Mouse (Mus musculus) C2C12 (cell line): ENCODE data around the gene Ly6g6d.

Source experiments
- CEBPB ChIP-seq: IDR thresholded peaks from one replicate; pipeline ENCODE4 v1.6.1; 2011; ENCODE audit warnings: low read depth, mild to moderate bottlenecking, control low read depth, moderate library complexity
- CTCF ChIP-seq: IDR thresholded peaks from one replicate; pipeline ENCODE4 v1.5.1; 2011; ENCODE audit not compliant: control insufficient read depth, insufficient read depth, insufficient read length
- FOSL1 ChIP-seq: IDR thresholded peaks from one replicate; pipeline ENCODE4 v1.8.0; 2011; ENCODE audit warnings: mild to moderate bottlenecking, low read length; ENCODE audit not compliant: poor library complexity, insufficient read depth, severe bottlenecking
- USF1 ChIP-seq: IDR thresholded peaks from one replicate; pipeline ENCODE4 v1.6.1; 2011; ENCODE audit warnings: low read depth, mild to moderate bottlenecking, control low read depth, moderate library complexity

DNA sequence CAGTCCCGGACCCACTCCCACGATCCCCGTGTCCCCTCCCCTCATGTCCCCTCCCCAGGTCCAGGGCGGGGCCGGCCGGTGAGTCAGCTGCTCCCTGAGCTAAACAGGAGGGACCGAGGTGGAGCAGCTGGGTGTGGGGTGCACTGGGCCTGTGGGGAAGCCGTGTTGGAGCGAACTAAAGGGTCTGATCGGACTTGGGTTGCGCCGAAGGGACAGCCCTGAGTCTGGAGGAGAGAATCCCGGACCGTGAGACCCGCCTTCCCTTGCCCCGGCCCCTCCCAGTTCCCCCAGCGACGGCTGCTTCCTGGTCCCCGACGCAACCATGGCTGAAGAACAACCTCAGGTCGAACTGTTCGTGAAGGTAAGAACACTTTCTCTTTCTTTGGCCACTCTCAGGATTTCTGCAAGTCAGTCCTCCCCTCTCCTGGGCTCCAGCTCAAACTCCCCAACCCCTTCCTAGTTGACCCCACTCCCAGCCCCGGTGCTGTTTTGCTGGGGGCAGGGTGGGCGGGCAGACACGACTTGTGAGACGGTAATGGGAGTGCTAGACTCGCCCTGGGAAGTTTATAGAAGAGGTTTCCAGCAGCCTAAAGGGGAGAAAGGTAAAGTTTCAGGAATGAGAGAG is 27.6 kb downstream of the Ly6g6d start:
- TF ChIP-seq USF1 (no peak), CTCF (no peak), CEBPB (no peak), FOSL1 (no peak)
